Mouse (Mus musculus) hindbrain, embryonic 14.5 days (tissue): ENCODE results near the gene Actg2. TPM values are rescaled to one million over a fixed set of nuclear protein-coding genes. Genes with fewer than 3 reads are reported as not detected.
"Not testable (repeated sequence)": the region's sequence is repeated elsewhere in the genome, so short reads cannot be mapped to it uniquely, and the experiment has no call there.

Source experiments
- ATAC-seq: fragments of 200-750 bp; cut with Nextera tagmentation; 2 replicates; pipeline ENCODE4 v1.8.0; 2017; ENCODE audit warnings: moderate number of reproducible peaks, mild to moderate bottlenecking, moderate TSS enrichment, moderate library complexity; ENCODE audit not compliant: low FRiP score
- DNase-seq: peaks from one replicate; pipeline ENCODE4 v3.0.0-alpha.2; 2015; ENCODE audit warnings: low spot score
- H3K27ac ChIP-seq: fragments of 300-500 bp; sonication (generic); 2 replicates; pipeline ENCODE4 v1.5.1; 2014; ENCODE audit warnings: mild to moderate bottlenecking, moderate library complexity
- H3K27me3 ChIP-seq: fragments of 300-500 bp; sonication (generic); 2 replicates; pipeline ENCODE4 v1.6.1; 2014; ENCODE audit warnings: mild to moderate bottlenecking, low read length, mixed read lengths; ENCODE audit not compliant: control insufficient read depth, insufficient read depth
- H3K36me3 ChIP-seq: fragments of 300-500 bp; sonication (generic); replicated peaks from 2 replicates; pipeline ENCODE4 v1.6.1; 2014; ENCODE audit not compliant: control insufficient read depth, insufficient read depth
- H3K4me1 ChIP-seq: fragments of 300-500 bp; sonication (generic); replicated peaks from 2 replicates; pipeline ENCODE4 v1.6.1; 2014; ENCODE audit warnings: antibody characterized with exemption, low read length, mixed read lengths; ENCODE audit not compliant: control insufficient read depth, insufficient read depth
- H3K4me2 ChIP-seq: fragments of 300-500 bp; sonication (generic); replicated peaks from 2 replicates; pipeline ENCODE4 v1.6.1; 2014; ENCODE audit warnings: mild to moderate bottlenecking, moderate library complexity
- H3K4me3 ChIP-seq: fragments of 300-500 bp; sonication (generic); replicated peaks from 2 replicates; pipeline ENCODE4 v1.5.1; 2014; ENCODE audit warnings: mild to moderate bottlenecking, low read length
- H3K9ac ChIP-seq: fragments of 300-500 bp; sonication (generic); 2 replicates; pipeline ENCODE4 v1.6.1; 2014
- H3K9me3 ChIP-seq: fragments of 300-500 bp; sonication (generic); 2 replicates; pipeline ENCODE4 v1.6.1; 2016; ENCODE audit warnings: low read length; ENCODE audit not compliant: control insufficient read depth
- WGBS: fragments of 180-500 bp; shearing (Covaris S2); extraction: QIAGEN DNeasy Blood & Tissue Kit; methylation state at CpG from one replicate; pipeline ENCODE4 v1.1.7; 2014; 5-methylcytosine and 5-hydroxymethylcytosine counted together
- polyA plus RNA-seq: library from polyadenylated mRNA; unstranded; fragments of >200 nt; fragmentation: Nextera tagmentation; extraction: Ambion mirVana; gene quantifications from 2 replicates; pipeline ENCODE4 v1.2.1, GENCODE M21; 2014

Gene Actg2
- 2.6 and 3.3 TPM in 2 replicates for polyA plus RNA-seq

GRCm38 (mm10) chr6:83536028-83536794, at the start of gene Actg2:
Actg2 (minus strand) TSS chr6:83536265.
- no peak within 1 kb of the TSS for H3K27ac ChIP-seq
- ATAC-seq: no peak
- DNase-seq: no peak
- H3K9ac ChIP-seq: no peak within 1 kb of the TSS
- 69% methylated on average over 12 of the region's 12 CpGs for WGBS
- H3K36me3 ChIP-seq: no peaks in the 10 kb centered on the region
- no peak within 1 kb of the TSS for H3K4me3 ChIP-seq
- no peaks in the 10 kb centered on the region for H3K9me3 ChIP-seq
- no peaks in the 10 kb centered on the region for H3K4me1 ChIP-seq
- no peaks in the 10 kb centered on the region for H3K27me3 ChIP-seq
- no peak within 1 kb of the TSS for H3K4me2 ChIP-seq

GRCm38 (mm10) chr6:83585328-83585727, 49.3 kb upstream of the Actg2 start:
- H3K4me2 ChIP-seq, DNase-seq, H3K4me1 ChIP-seq, H3K36me3 ChIP-seq, ATAC-seq, H3K27me3 ChIP-seq, H3K27ac ChIP-seq, H3K9me3 ChIP-seq, H3K9ac ChIP-seq, H3K4me3 ChIP-seq: not testable (repeated sequence)
- WGBS: 86% methylated on average over 9 of the region's 9 CpGs

GRCm38 (mm10) chr6:83583591-83583990, 47.5 kb upstream of the Actg2 start:
- H3K4me1 ChIP-seq: no peaks in the 10 kb centered on the region
- no peak overlapping the region for H3K9ac ChIP-seq
- no peak overlapping the region for H3K4me3 ChIP-seq
- WGBS: 66% methylated on average over 2 of the region's 2 CpGs
- H3K4me2 ChIP-seq: no peak overlapping the region
- no peak overlapping the region for H3K27ac ChIP-seq
- H3K36me3 ChIP-seq: no peaks in the 10 kb centered on the region
- H3K27me3 ChIP-seq: no peaks in the 10 kb centered on the region
- DNase-seq (no peak), ATAC-seq (no peak)
- H3K9me3 ChIP-seq: no peaks in the 10 kb centered on the region

GRCm38 (mm10) chr6:83582938-83583270, 46.8 kb upstream of the Actg2 start:
- H3K4me1 ChIP-seq: no peaks in the 10 kb centered on the region
- no peak overlapping the region for H3K9ac ChIP-seq
- peak overlapping the region; percentile 6; the same call in 1 of the 2 replicates for H3K4me2 ChIP-seq
- peak; percentile 83 for DNase-seq
- ATAC-seq: peak; percentile 65; the same call in 1 of the 2 replicates
- 2% methylated on average over 6 of the region's 6 CpGs for WGBS
- no peaks in the 10 kb centered on the region for H3K36me3 ChIP-seq
- no peaks in the 10 kb centered on the region for H3K27me3 ChIP-seq
- no peaks in the 10 kb centered on the region for H3K9me3 ChIP-seq
- no peak overlapping the region for H3K27ac ChIP-seq
- H3K4me3 ChIP-seq: no peak overlapping the region

- Histone ChIP-seq H3K9ac (no peak overlapping the region), H3K4me2 (peak overlapping the region; percentile 6; the same call in 1 of the 2 replicates), H3K27me3 (no peaks in the 10 kb centered on the region), H3K9me3 (no peaks in the 10 kb centered on the region), H3K4me3 (no peak overlapping the region), H3K27ac (no peak overlapping the region), H3K4me1 (no peaks in the 10 kb centered on the region), H3K36me3 (no peaks in the 10 kb centered on the region)
- ATAC-seq (no peak; the same call in 1 of the 2 replicates), DNase-seq (no peak)
- 43% methylated on average over 20 of the region's 20 CpGs for WGBS
These were observed 46.3 kb upstream of the Actg2 start for GRCm38 (mm10) chr6:83582135-83582937.

- H3K4me1 ChIP-seq: no peaks in the 10 kb centered on the region; the same call in 1 of the 2 replicates
- ATAC-seq (no peak), DNase-seq (no peak)
- no peak overlapping the region for H3K27ac ChIP-seq
- no peaks in the 10 kb centered on the region for H3K9me3 ChIP-seq
- no peaks in the 10 kb centered on the region for H3K36me3 ChIP-seq
- H3K4me2 ChIP-seq: no peak overlapping the region
- H3K9ac ChIP-seq: no peak overlapping the region
- no peak overlapping the region for H3K4me3 ChIP-seq
- H3K27me3 ChIP-seq: no peaks in the 10 kb centered on the region
These were observed 41.5 kb upstream of the Actg2 start for GRCm38 (mm10) chr6:83577534-83577933.

- 86% methylated on average over 4 of the region's 4 CpGs for WGBS
- DNase-seq (no peak), ATAC-seq (no peak)
- Histone ChIP-seq H3K4me3 (no peak overlapping the region), H3K36me3 (no peaks in the 10 kb centered on the region), H3K4me1 (peaks cover 8% of the 10 kb centered on the region), H3K9ac (no peak overlapping the region), H3K4me2 (no peak overlapping the region), H3K9me3 (no peaks in the 10 kb centered on the region), H3K27ac (no peak overlapping the region), H3K27me3 (no peaks in the 10 kb centered on the region)
These were observed 39.5 kb upstream of the Actg2 start for GRCm38 (mm10) chr6:83575609-83576008.

- ATAC-seq: peak; percentile 74
- H3K9ac ChIP-seq: peak within 1 kb of the TSS; percentile 93
- H3K36me3 ChIP-seq: peaks cover 16% of the 10 kb centered on the region
- H3K4me3 ChIP-seq: peak within 1 kb of the TSS; percentile 86
- peaks cover 8% of the 10 kb centered on the region for H3K4me1 ChIP-seq
- H3K27ac ChIP-seq: peak within 1 kb of the TSS; percentile 94
- H3K4me2 ChIP-seq: peak within 1 kb of the TSS; percentile 89
- H3K9me3 ChIP-seq: no peaks in the 10 kb centered on the region
- DNase-seq: peak; percentile 37
- WGBS: 0% methylated on average over 10 of the region's 11 CpGs
- no peaks in the 10 kb centered on the region for H3K27me3 ChIP-seq
These were observed 36.6 kb upstream of the Actg2 start, which contains the start of gene Stambp for GRCm38 (mm10) chr6:83572671-83573070. Stambp (minus strand) TSS chr6:83572729.

- H3K27ac ChIP-seq: peak overlapping the region; percentile 94
- peak overlapping the region; percentile 89 for H3K4me2 ChIP-seq
- H3K27me3 ChIP-seq: no peaks in the 10 kb centered on the region
- WGBS: 4% methylated on average over 37 of the region's 37 CpGs
- H3K9ac ChIP-seq: peak overlapping the region; percentile 93
- peaks cover 8% of the 10 kb centered on the region for H3K4me1 ChIP-seq
- H3K36me3 ChIP-seq: peaks cover 21% of the 10 kb centered on the region
- DNase-seq (peak; percentile 94), ATAC-seq (peak; percentile 97)
- no peaks in the 10 kb centered on the region for H3K9me3 ChIP-seq
- peak overlapping the region; percentile 86 for H3K4me3 ChIP-seq
These were observed 36.0 kb upstream of the Actg2 start for GRCm38 (mm10) chr6:83571840-83572667.
